Mouse (Mus musculus): ENCODE results near the gene Unc5c. TPM values are rescaled to one million over a fixed set of nuclear protein-coding genes. Genes with fewer than 3 reads are reported as not detected.

Gene Unc5c
- polyA plus RNA-seq, 1 experiment = 3.6 TPM

DNA sequence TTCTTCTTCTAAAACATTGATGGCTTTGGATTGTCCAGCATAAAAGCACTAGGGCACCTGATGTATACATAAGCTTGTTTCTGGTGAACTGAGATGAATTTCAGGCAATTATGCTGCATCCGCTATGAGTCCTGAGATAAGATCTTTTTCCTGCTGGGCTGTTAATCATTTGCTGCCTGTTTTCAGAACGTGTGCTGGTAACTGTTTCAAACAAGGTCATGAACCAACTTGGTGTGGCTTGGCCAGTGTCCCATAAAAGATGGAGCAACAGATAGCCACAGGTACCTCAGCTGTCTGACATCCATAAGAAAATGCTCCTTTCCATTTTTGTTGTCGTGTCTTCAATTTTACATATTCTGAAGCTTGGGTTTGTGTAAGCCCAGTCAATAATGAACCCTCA is 314.2 kb downstream of the Unc5c start:
- 40% methylated on average over 3 of the region's 3 CpGs for WGBS
- DNase-seq = no peak
- TF ChIP-seq POLR2A (IDR thresholded peaks at IDR 0.05; ENCODE audit: borderline replicate concordance, extremely low read depth, low read depth, low read length) (no peak), CTCF (IDR thresholded peaks at IDR 0.05; ENCODE audit: insufficient read depth, low read length) (no peak)
- Histone ChIP-seq H3K4me3 (replicated peaks; ENCODE audit: extremely low read depth, low read depth, low read length) (no peak overlapping the region), H3K4me1 (ENCODE audit: control insufficient read depth, insufficient read depth, low read length) (no peaks in the 10 kb centered on the region)

DNA sequence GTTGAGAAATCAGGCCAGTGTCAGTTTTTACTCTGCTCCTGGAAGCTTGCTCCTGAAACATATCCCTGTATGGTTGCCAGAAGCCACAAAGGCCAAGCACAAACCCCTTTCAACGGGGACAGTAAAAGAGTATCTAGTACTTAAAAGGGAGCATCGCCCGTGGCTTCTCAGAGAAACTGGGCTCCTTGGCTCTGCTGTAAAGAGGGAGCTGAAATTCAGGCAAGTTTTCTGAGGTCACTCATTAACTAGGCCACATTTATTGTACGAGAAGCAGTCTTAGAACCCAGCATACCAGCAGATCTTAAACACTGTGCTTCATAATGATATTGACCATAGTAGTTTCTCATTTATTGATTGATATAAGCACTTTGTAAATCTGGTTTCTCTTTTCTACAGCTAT is 317.5 kb downstream of the Unc5c start:
- WGBS = 62% methylated on average over 4 of the region's 4 CpGs
- H3K4me3 ChIP-seq (replicated peaks; ENCODE audit: extremely low read depth, low read depth, low read length) = no peak overlapping the region
- DNase-seq = no peak
- H3K4me1 ChIP-seq (ENCODE audit: control insufficient read depth, insufficient read depth, low read length) = no peaks in the 10 kb centered on the region
- TF ChIP-seq CTCF (IDR thresholded peaks at IDR 0.05; ENCODE audit: insufficient read depth, low read length) = no peak
- TF ChIP-seq POLR2A (IDR thresholded peaks at IDR 0.05; ENCODE audit: borderline replicate concordance, extremely low read depth, low read depth, low read length) = no peak

DNA sequence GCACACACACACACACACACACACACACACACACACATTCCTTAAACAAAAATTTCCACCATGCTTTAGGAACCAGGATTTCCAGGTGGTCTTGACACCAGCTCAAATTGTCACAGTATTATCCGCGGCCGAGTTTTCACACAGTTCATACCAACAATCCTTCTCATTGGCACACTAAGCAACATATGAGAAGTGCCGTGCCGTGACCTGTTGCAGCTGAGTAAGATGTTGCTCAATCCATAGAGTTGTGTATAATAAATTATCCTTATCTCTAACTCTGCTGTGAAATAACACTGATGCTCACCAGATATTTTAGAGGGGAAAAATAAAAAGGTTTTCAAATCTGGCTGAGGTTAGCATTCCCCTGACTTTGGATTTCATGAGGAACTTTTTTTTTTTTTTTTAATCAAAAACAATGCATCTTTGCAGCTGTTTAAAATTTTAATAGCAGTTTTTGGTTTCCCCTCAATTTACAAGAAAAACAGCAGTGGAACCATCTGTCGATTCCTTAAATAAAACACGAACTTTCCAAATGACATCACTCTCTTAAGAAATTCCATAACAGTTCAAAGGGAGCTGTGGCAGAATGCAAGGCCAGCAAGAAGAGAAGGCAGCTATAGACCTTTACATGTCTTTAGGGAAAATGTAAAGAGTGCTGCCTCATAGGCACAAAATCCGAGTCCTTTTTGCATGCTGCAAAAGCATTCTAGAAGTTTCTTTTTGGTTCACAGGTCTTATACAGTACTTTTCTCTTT is 326.2 kb downstream of the Unc5c start:
- Histone ChIP-seq H3K4me3 (replicated peaks; ENCODE audit: extremely low read depth, low read depth, low read length) (no peak overlapping the region), H3K4me1 (ENCODE audit: control insufficient read depth, insufficient read depth, low read length) (no peaks in the 10 kb centered on the region)
- TF ChIP-seq POLR2A (IDR thresholded peaks at IDR 0.05; ENCODE audit: borderline replicate concordance, extremely low read depth, low read depth, low read length) (no peak), CTCF (IDR thresholded peaks at IDR 0.05; ENCODE audit: insufficient read depth, low read length) (no peak)
- WGBS = 64% methylated on average over 8 of the region's 8 CpGs
- DNase-seq = no peak

DNA sequence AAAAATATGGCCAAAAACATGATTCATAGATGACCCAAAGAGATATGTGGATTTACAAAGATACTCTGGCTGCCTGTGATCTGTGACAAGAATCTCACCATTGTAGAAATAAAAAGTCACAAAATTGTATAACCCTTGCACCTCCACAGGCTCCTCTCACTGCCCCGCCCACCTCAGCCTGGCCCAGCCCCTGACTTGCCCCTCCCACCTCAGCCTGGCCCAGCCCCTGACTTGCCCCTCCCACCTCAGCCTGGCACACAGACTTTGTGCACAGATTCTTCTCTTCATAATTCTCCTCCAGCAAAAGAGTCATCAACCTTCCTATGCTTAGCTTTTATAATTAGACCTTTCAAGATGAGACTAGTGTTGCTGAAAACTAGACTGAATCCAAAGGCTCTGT is 327.1 kb downstream of the Unc5c start:
- TF ChIP-seq POLR2A (IDR thresholded peaks at IDR 0.05; ENCODE audit: borderline replicate concordance, extremely low read depth, low read depth, low read length) (no peak), CTCF (IDR thresholded peaks at IDR 0.05; ENCODE audit: insufficient read depth, low read length) (no peak)
- H3K4me1 ChIP-seq (ENCODE audit: control insufficient read depth, insufficient read depth, low read length) = no peaks in the 10 kb centered on the region
- WGBS = 76% methylated on average over 1 of the region's 1 CpGs
- no peak overlapping the region for H3K4me3 ChIP-seq (replicated peaks; ENCODE audit: extremely low read depth, low read depth, low read length)
- no peak for DNase-seq

DNA sequence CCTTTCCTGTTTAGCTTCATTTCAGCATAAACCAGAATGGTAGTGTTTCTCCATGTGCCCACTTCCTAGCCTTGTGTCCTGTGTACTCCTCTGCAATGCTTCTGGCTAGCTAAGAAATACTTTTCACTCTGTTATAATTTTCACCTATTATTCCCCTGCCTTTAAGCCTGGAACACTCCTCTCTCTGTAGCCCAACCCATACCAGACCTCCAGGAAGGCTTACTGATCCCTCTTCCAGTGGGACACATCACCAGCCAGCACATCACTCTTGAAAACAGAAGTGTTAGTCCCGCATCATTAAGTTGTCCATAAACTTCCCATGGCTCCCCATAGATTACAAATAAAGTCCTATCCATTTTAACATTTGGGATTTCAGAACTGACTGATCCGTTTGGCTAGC is 328.7 kb downstream of the Unc5c start:
- no peak for TF ChIP-seq POLR2A (IDR thresholded peaks at IDR 0.05; ENCODE audit: borderline replicate concordance, extremely low read depth, low read depth, low read length)
- TF ChIP-seq CTCF (IDR thresholded peaks at IDR 0.05; ENCODE audit: insufficient read depth, low read length) = no peak
- no peak for DNase-seq
- 81% methylated on average over 2 of the region's 2 CpGs for WGBS
- Histone ChIP-seq H3K4me1 (ENCODE audit: control insufficient read depth, insufficient read depth, low read length) (no peaks in the 10 kb centered on the region), H3K4me3 (replicated peaks; ENCODE audit: extremely low read depth, low read depth, low read length) (no peak overlapping the region)

DNA sequence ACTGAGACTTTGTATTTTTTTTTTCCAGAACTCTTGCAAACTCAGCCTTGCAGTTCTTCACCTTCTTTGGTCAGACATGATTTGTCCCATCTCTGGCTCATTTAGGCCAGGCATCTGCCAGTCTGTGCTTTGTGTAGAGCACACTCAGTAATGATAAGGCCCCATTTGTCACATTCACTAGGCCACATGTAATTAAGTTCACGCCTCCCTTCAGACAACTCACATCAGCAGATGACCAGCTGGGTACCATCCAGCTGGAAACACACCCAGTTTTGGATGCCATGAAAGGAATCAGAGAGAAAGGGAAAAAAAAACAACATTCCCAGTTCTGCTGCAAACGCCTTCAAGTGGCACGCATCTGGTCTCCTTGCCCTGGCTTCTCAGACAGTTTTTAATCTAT is 329.4 kb downstream of the Unc5c start:
- 65% methylated on average over 3 of the region's 3 CpGs for WGBS

DNA sequence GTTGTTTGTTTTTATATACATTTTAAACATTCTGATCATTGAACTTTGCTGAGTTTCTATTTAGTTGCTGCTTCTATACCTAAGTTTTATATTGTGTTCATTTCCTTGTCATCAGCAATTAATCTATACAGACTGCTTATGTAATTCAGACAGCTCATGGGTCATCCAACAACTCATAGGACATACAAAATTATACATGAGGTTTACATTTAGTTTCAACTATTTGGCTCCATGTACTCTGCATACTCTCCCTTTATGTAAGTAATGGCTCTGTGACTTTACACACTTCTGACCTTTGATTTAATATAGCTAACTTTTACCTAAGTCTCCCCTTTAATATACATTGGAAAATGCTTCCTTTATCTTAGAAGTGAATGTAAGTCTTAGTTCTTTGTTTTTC is 332.4 kb downstream of the Unc5c start:
- TF ChIP-seq POLR2A (IDR thresholded peaks at IDR 0.05; ENCODE audit: borderline replicate concordance, extremely low read depth, low read depth, low read length) = no peak
- TF ChIP-seq CTCF (IDR thresholded peaks at IDR 0.05; ENCODE audit: insufficient read depth, low read length) = no peak
- H3K4me1 ChIP-seq (ENCODE audit: control insufficient read depth, insufficient read depth, low read length) = no peaks in the 10 kb centered on the region
- no peak for DNase-seq

More for the DNA sequence above, 329.4 kb downstream of the Unc5c start:
- Histone ChIP-seq H3K4me3 (replicated peaks; ENCODE audit: extremely low read depth, low read depth, low read length) (no peak overlapping the region), H3K4me1 (ENCODE audit: control insufficient read depth, insufficient read depth, low read length) (no peaks in the 10 kb centered on the region)
- no peak for DNase-seq
- no peak for TF ChIP-seq POLR2A (IDR thresholded peaks at IDR 0.05; ENCODE audit: borderline replicate concordance, extremely low read depth, low read depth, low read length)
- no peak for TF ChIP-seq CTCF (IDR thresholded peaks at IDR 0.05; ENCODE audit: insufficient read depth, low read length)

DNA sequence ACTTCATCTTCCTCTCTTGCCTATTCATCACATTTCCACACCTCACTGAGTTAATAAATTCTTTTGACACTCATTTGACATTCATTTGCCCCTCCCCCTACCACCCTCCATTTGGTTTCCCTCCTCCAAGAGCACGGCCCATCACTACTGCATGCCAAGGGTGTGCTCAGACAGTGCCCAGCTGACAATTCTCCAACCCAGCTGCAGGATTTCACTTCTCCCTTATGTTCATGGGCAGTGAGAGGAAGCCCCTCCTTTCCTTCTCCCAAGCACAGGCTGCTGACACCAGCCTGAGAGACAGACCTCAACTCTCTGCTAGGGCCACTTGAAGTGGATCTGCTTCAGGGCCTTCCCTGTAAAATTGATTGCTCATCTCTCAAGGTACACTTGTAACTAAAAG is 332.8 kb downstream of the Unc5c start:
- no peak for DNase-seq
- Histone ChIP-seq H3K4me1 (ENCODE audit: control insufficient read depth, insufficient read depth, low read length) (no peaks in the 10 kb centered on the region), H3K4me3 (replicated peaks; ENCODE audit: extremely low read depth, low read depth, low read length) (no peak overlapping the region)
- no peak for TF ChIP-seq CTCF (IDR thresholded peaks at IDR 0.05; ENCODE audit: insufficient read depth, low read length)
- TF ChIP-seq POLR2A (IDR thresholded peaks at IDR 0.05; ENCODE audit: borderline replicate concordance, extremely low read depth, low read depth, low read length) = no peak
- 16% methylated on average over 1 of the region's 1 CpGs for WGBS

More for the DNA sequence above, 332.4 kb downstream of the Unc5c start:
- no peak overlapping the region for H3K4me3 ChIP-seq (replicated peaks; ENCODE audit: extremely low read depth, low read depth, low read length)

DNA sequence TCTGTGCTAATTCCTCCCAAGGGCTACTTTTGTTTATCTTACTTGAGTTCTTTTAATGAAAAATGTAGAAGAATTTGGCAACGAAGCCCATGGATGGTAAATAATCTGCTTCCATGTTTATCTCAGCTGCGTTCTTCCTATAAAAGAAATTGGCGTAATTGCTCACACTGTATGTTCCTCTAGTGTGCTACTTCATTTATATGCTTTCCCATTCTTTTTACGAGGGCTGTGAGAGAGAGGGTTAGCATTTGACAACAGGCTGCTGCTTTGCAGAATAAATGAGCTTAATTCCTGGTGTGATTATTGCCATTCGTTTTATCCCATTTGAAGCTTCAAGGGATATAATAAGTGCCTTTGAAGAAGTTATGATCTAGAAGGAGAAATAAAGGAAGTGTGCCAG is 339.1 kb downstream of the Unc5c start:
- Histone ChIP-seq H3K4me1 (ENCODE audit: control insufficient read depth, insufficient read depth, low read length) (no peaks in the 10 kb centered on the region), H3K4me3 (replicated peaks; ENCODE audit: extremely low read depth, low read depth, low read length) (no peak overlapping the region)
- TF ChIP-seq CTCF (IDR thresholded peaks at IDR 0.05; ENCODE audit: insufficient read depth, low read length) (no peak), POLR2A (IDR thresholded peaks at IDR 0.05; ENCODE audit: borderline replicate concordance, extremely low read depth, low read depth, low read length) (no peak)
- WGBS = 71% methylated on average over 5 of the region's 5 CpGs
- no peak for DNase-seq

DNA sequence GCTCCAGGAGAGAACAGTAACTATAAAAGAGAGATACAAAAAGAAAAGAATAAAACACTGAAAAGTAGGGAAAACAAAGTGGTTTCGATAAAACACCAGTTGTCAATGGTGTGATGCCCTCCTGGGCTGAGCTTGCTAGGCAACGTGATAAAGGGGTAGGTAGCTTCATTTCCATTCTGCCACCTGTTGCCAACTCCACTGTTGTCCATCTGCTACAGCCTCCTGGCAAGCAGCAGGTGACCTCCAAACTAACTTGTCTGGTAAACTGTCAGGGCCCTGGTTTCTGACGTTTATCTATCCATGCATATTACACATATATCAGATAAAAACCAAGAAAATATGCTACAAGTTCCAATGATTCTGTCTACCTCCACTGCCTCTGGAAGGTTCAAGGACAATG is 344.6 kb downstream of the Unc5c start:
- no peak for DNase-seq
- Histone ChIP-seq H3K4me3 (replicated peaks; ENCODE audit: extremely low read depth, low read depth, low read length) (no peak overlapping the region), H3K4me1 (ENCODE audit: control insufficient read depth, insufficient read depth, low read length) (no peaks in the 10 kb centered on the region)
- TF ChIP-seq CTCF (IDR thresholded peaks at IDR 0.05; ENCODE audit: insufficient read depth, low read length) (no peak), POLR2A (IDR thresholded peaks at IDR 0.05; ENCODE audit: borderline replicate concordance, extremely low read depth, low read depth, low read length) (no peak)
- 70% methylated on average over 3 of the region's 3 CpGs for WGBS

Measured in lung, adult 2 months (tissue).